Mouse (Mus musculus) G1E (cell line): ENCODE measurements around the gene Zfp879.

Experiments
- CTCF ChIP-seq: IDR thresholded peaks from 2 replicates; pipeline ENCODE4 v1.5.1; 2012; ENCODE audit warnings: low read depth, low read length, inconsistent platforms, mixed read lengths
- POLR2AphosphoS5 ChIP-seq: IDR thresholded peaks from 2 replicates; pipeline ENCODE4 v1.6.1; 2012; ENCODE audit warnings: low read depth, low read length, inconsistent platforms; ENCODE audit not compliant: insufficient replicate concordance
- TAL1 ChIP-seq: conservative IDR thresholded peaks from 2 replicates; pipeline ENCODE4 v1.6.1; 2012; ENCODE audit warnings: low read depth, low read length, inconsistent platforms, mixed read lengths

GRCm38 (mm10) chr11:50847047-50847446, 5.7 kb upstream of the Zfp879 start:
- TF ChIP-seq CTCF (no peak), POLR2AphosphoS5 (no peak), TAL1 (no peak)
